Mouse (Mus musculus) neutrophil, adult 83 days (primary cell): ENCODE measurements around the gene Gm16381. TPM values are rescaled to one million over a fixed set of nuclear protein-coding genes. Genes with fewer than 3 reads are reported as not detected.

ENCODE experiments used
- total RNA-seq, 2 experiments: library from RNA; stranded (reverse); gene quantifications; one replicate each; pipeline ENCODE4 v1.2.4; 2023

Gene Gm16381
- not detected for total RNA-seq

GRCm38 (mm10) chr12:87644520-87644919 is at the start of gene Gm16381:
Gene Gm16381 (minus strand): TSS chr12:87644620.

GRCm38 (mm10) chr12:87618569-87618968 is 25.9 kb downstream of the Gm16381 start, which contains the start of gene Gm4027:
Gene Gm4027 (plus strand): TSS chr12:87618869.

GRCm38 (mm10) chr12:87602388-87602787 is 42.0 kb downstream of the Gm16381 start, which contains the start of gene Oog1:
Gene Oog1 (plus strand): TSS chr12:87602688.

Other genes with a start within 250 kb of the Gm16381 start
- 10 to 100 TPM; 40.2 to 44.3 TPM for gene Slirp, start 200.7 kb downstream of the Gm16381 start, total RNA-seq
- 10 to 100 TPM; 18.2 to 19.0 TPM for gene Alkbh1, start 200.6 kb downstream of the Gm16381 start, total RNA-seq
- 10 to 100 TPM; 43.7 to 46.2 TPM for gene Snw1, start 172.3 kb downstream of the Gm16381 start, total RNA-seq
- gene Gm5788, start 149.9 kb downstream of the Gm16381 start, total RNA-seq = not detected
- not detected for gene Gm8300, start 130.3 kb downstream of the Gm16381 start, total RNA-seq
- gene Oog1, start 41.9 kb downstream of the Gm16381 start, total RNA-seq = not detected
- not detected for gene Gm4027, start 25.8 kb downstream of the Gm16381 start, total RNA-seq
- not detected for gene Gm21319, start 131.1 kb upstream of the Gm16381 start, total RNA-seq
- not detected for gene Gm21936, start 150.9 kb upstream of the Gm16381 start, total RNA-seq
- gene BB287469, start 172.0 kb upstream of the Gm16381 start, total RNA-seq = not detected
- gene Gm2001, start 197.7 kb upstream of the Gm16381 start, total RNA-seq = not detected
- gene Gm2016, start 229.5 kb upstream of the Gm16381 start, total RNA-seq = not detected